Mouse (Mus musculus) heart, adult 11 months (tissue): ENCODE results near the gene Nup210l.

ENCODE experiments used
- DNase-seq: peaks from one replicate; pipeline ENCODE4 v3.0.0; 2022

Nup210l gene

GRCm38 (mm10) chr3:90231507-90232333 is 127.8 kb downstream of the Nup210l start, which contains the start of gene Jtb:
Gene Jtb, plus strand, starts transcription at chr3:90231597.
- DNase-seq: peak; percentile 100

- DNase-seq: peak; percentile 89
Measured at GRCm38 (mm10) chr3:90241251-90241650, 137.3 kb downstream of the Nup210l start.

GRCm38 (mm10) chr3:90241669-90242358 is 137.9 kb downstream of the Nup210l start:
- DNase-seq: peak; percentile 89

- peak; percentile 96 for DNase-seq
Measured at GRCm38 (mm10) chr3:90242984-90243775, 139.2 kb downstream of the Nup210l start, which contains the start of gene Creb3l4. Gene Creb3l4, minus strand, starts transcription at chr3:90243512.

GRCm38 (mm10) chr3:90245406-90245805 is 141.5 kb downstream of the Nup210l start:
- DNase-seq: no peak

GRCm38 (mm10) chr3:90247630-90247959 is 143.7 kb downstream of the Nup210l start:
- no peak for DNase-seq

- peak; percentile 100 for DNase-seq
Measured at GRCm38 (mm10) chr3:90247960-90248745, 144.2 kb downstream of the Nup210l start, which contains the start of gene Slc39a1. Gene Slc39a1, plus strand, starts transcription at chr3:90248172.

GRCm38 (mm10) chr3:90248746-90249100 is 144.8 kb downstream of the Nup210l start:
- peak; percentile 97 for DNase-seq

- peak; percentile 91 for DNase-seq
Measured at GRCm38 (mm10) chr3:90250791-90251190, 146.9 kb downstream of the Nup210l start.

- DNase-seq: peak; percentile 92
Measured at GRCm38 (mm10) chr3:90251731-90252226, 147.8 kb downstream of the Nup210l start.

GRCm38 (mm10) chr3:90252659-90253058 is 148.7 kb downstream of the Nup210l start:
- peak; percentile 90 for DNase-seq

GRCm38 (mm10) chr3:90253174-90253573 is 149.2 kb downstream of the Nup210l start:
- peak; percentile 85 for DNase-seq

- peak; percentile 100 for DNase-seq
Measured at GRCm38 (mm10) chr3:90253653-90254418, 149.9 kb downstream of the Nup210l start, which contains the start of gene Crtc2. Gene Crtc2, plus strand, starts transcription at chr3:90254163.

- peak; percentile 93 for DNase-seq
Measured at GRCm38 (mm10) chr3:90254419-90255193, 150.7 kb downstream of the Nup210l start.

GRCm38 (mm10) chr3:90255194-90255565 is 151.2 kb downstream of the Nup210l start:
- no peak for DNase-seq

- peak; percentile 91 for DNase-seq
Measured at GRCm38 (mm10) chr3:90255784-90256353, 151.9 kb downstream of the Nup210l start.

- DNase-seq: peak; percentile 91
Measured at GRCm38 (mm10) chr3:90256731-90257530, 153.0 kb downstream of the Nup210l start.

GRCm38 (mm10) chr3:90258521-90258920 is 154.6 kb downstream of the Nup210l start:
- DNase-seq: peak; percentile 90
